Mouse (Mus musculus) intestine, embryonic 15.5 days (tissue): ENCODE data around the gene Scube2. TPM values are rescaled to one million over a fixed set of nuclear protein-coding genes. Genes with fewer than 3 reads are reported as not detected.

Source experiments
- ATAC-seq: fragments of 200-750 bp; cut with Nextera tagmentation; 2 replicates; pipeline ENCODE4 v1.8.0; 2017; ENCODE audit warnings: moderate TSS enrichment, moderate library complexity
- H3K27ac ChIP-seq: fragments of 300-500 bp; sonication (generic); 2 replicates; pipeline ENCODE4 v1.5.1; 2015; ENCODE audit warnings: mild to moderate bottlenecking, inconsistent platforms
- H3K27me3 ChIP-seq: fragments of 300-500 bp; sonication (generic); replicated peaks from 2 replicates; pipeline ENCODE4 v1.6.1; 2015; ENCODE audit warnings: inconsistent platforms
- H3K36me3 ChIP-seq: fragments of 300-500 bp; sonication (generic); 2 replicates; pipeline ENCODE4 v1.6.1; 2015; ENCODE audit warnings: inconsistent platforms
- H3K4me1 ChIP-seq: fragments of 300-500 bp; sonication (generic); replicated peaks from 2 replicates; pipeline ENCODE4 v1.6.1; 2015; ENCODE audit warnings: inconsistent platforms
- H3K4me2 ChIP-seq: fragments of 300-500 bp; sonication (generic); replicated peaks from 2 replicates; pipeline ENCODE4 v1.6.1; 2015; ENCODE audit warnings: mild to moderate bottlenecking, inconsistent platforms
- H3K4me3 ChIP-seq: fragments of 300-500 bp; sonication (generic); replicated peaks from 2 replicates; pipeline ENCODE4 v1.5.1; 2015; ENCODE audit warnings: inconsistent platforms
- H3K9ac ChIP-seq: fragments of 300-500 bp; sonication (generic); 2 replicates; pipeline ENCODE4 v1.6.1; 2015; ENCODE audit warnings: inconsistent platforms
- H3K9me3 ChIP-seq: fragments of 300-500 bp; sonication (generic); 2 replicates; pipeline ENCODE4 v1.6.1; 2016; ENCODE audit warnings: inconsistent platforms
- WGBS: fragments of 180-500 bp; shearing (Covaris S2); methylation state at CpG from one replicate; pipeline ENCODE4 v1.1.7; 2015; 5-methylcytosine and 5-hydroxymethylcytosine counted together
- polyA plus RNA-seq: library from polyadenylated mRNA; unstranded; fragments of >200 nt; fragmentation: Nextera tagmentation; extraction: Ambion mirVana; gene quantifications from 2 replicates; pipeline ENCODE4 v1.2.1, GENCODE M21; 2015

Scube2 gene
- polyA plus RNA-seq, 1 experiment from 2014 or later: 1.7 TPM

- H3K4me2 ChIP-seq: no peak overlapping the region
- peaks cover 12% of the 10 kb centered on the region for H3K4me1 ChIP-seq
- no peak overlapping the region for H3K27ac ChIP-seq
- peaks cover 32% of the 10 kb centered on the region for H3K27me3 ChIP-seq
- no peaks in the 10 kb centered on the region for H3K36me3 ChIP-seq
- ATAC-seq: no peak
- no peak overlapping the region for H3K9ac ChIP-seq
- no peaks in the 10 kb centered on the region for H3K9me3 ChIP-seq
- WGBS: 44% methylated on average over 7 of the region's 7 CpGs
- H3K4me3 ChIP-seq: no peak overlapping the region
These were observed 82.2 kb downstream of the Scube2 start for GRCm38 (mm10) chr7:109783281-109783680.

DNA sequence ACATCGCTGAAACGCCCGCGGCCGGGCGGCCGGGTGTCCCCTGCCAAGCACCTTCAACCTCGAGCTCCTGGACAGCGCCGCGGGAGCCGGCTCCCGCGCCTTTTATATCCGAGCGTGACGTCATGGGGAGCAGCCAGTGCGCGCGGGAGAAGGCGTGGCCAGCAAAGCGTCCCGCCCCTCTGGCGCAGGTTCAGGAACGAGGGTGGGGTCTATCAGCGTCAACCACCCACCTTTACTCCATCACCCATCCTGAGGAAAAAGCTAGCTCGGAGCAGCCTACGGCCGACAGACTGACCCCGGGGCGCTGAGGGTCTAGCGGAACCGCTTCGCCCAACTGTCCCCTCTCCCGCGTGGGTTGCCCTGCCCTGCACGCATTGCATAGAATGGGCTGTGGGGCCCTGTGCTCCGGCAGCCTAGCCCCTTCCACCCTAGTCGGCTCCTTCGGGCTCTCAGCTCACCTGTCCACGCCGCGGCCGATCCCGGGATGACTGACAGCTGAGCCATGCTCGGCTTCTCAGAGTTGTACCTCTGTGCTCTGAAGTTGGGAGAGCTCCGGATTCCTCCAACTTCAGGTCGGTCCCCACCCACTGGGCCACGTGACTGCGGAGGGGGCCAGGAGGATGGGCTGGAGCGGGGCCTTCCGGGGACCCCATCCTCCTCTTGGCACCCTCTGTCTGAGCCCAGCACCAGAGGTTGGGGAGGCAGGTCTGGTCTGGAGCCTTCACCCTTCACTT lies 83.8 kb downstream of the Scube2 start, which contains the start of gene Nrip3:
Nrip3 (minus strand) TSS at position 556 of the 734 bp plus-strand sequence.
- Histone ChIP-seq H3K27me3 (peaks cover 32% of the 10 kb centered on the region), H3K4me1 (peaks cover 12% of the 10 kb centered on the region), H3K4me2 (peak within 1 kb of the TSS; percentile 98), H3K9ac (peak within 1 kb of the TSS; percentile 24), H3K27ac (no peak within 1 kb of the TSS), H3K4me3 (peak within 1 kb of the TSS; percentile 47), H3K9me3 (no peaks in the 10 kb centered on the region), H3K36me3 (no peaks in the 10 kb centered on the region)
- ATAC-seq: peak; percentile 95
- 3% methylated on average over 52 of the region's 52 CpGs for WGBS

GRCm38 (mm10) chr7:109781087-109781469 lies 84.4 kb downstream of the Scube2 start:
- ATAC-seq: peak; percentile 72
- Histone ChIP-seq H3K27ac (no peak overlapping the region), H3K4me2 (peak overlapping the region; percentile 98), H3K36me3 (no peaks in the 10 kb centered on the region), H3K27me3 (peaks cover 32% of the 10 kb centered on the region), H3K4me1 (peaks cover 12% of the 10 kb centered on the region), H3K9me3 (no peaks in the 10 kb centered on the region), H3K9ac (peak overlapping the region; percentile 24), H3K4me3 (peak overlapping the region; percentile 47)
- WGBS: under 1% methylated on average over 24 of the region's 24 CpGs

- Histone ChIP-seq H3K9me3 (no peaks in the 10 kb centered on the region), H3K4me3 (no peak overlapping the region), H3K27ac (no peak overlapping the region), H3K4me2 (no peak overlapping the region), H3K27me3 (no peaks in the 10 kb centered on the region), H3K4me1 (no peaks in the 10 kb centered on the region), H3K36me3 (no peaks in the 10 kb centered on the region), H3K9ac (no peak overlapping the region)
- no peak for ATAC-seq
These were observed 93.2 kb downstream of the Scube2 start for GRCm38 (mm10) chr7:109772251-109772650.

- Histone ChIP-seq H3K4me1 (no peaks in the 10 kb centered on the region), H3K27me3 (no peaks in the 10 kb centered on the region), H3K27ac (no peak overlapping the region), H3K36me3 (no peaks in the 10 kb centered on the region), H3K4me3 (no peak overlapping the region), H3K9me3 (no peaks in the 10 kb centered on the region), H3K9ac (no peak overlapping the region), H3K4me2 (no peak overlapping the region)
- WGBS: 55% methylated on average over 2 of the region's 2 CpGs
- ATAC-seq: no peak
These were observed 96.6 kb downstream of the Scube2 start for GRCm38 (mm10) chr7:109768699-109769383.

DNA sequence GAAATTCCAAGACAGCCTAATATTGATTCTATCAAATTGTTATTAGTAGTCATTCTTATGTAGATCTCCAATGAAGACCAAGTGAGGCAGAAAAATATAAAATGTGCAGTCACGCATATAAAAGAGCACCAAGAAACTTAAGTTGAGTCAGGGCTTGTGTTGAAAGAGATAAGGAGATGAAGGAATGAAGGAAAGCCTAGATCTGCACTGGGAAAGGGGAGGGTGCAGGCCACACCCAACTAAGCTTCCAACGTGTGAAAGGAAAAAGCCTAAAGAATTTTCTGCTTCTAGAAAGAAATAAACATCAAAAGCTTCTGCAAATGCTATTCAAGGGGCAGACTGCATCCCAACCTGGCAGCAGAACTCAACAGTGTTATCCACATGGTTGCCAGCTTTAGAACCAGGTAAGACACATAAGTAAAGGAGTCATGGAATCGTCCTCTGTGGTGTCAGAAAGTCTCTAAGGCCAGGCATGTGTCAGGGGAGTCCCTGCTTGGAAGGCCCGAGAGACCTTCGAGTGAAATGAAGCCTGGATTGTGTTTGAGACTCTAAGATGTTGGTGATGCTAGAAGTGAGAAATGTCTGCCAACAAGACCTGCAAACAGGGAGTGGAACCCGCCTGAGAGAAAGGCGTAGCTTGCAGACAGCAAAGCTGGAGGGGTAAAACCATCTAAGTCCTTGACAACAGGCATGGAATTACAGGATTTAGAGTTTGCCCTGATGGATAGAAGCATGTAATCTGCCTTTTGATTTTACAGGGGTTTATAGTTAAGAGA lies 97.7 kb downstream of the Scube2 start:
- 83% methylated on average over 7 of the region's 7 CpGs for WGBS
- Histone ChIP-seq H3K9me3 (no peaks in the 10 kb centered on the region), H3K27me3 (no peaks in the 10 kb centered on the region), H3K4me2 (no peak overlapping the region), H3K4me1 (no peaks in the 10 kb centered on the region), H3K27ac (no peak overlapping the region), H3K4me3 (no peak overlapping the region), H3K36me3 (no peaks in the 10 kb centered on the region), H3K9ac (no peak overlapping the region)
- ATAC-seq: no peak

DNA sequence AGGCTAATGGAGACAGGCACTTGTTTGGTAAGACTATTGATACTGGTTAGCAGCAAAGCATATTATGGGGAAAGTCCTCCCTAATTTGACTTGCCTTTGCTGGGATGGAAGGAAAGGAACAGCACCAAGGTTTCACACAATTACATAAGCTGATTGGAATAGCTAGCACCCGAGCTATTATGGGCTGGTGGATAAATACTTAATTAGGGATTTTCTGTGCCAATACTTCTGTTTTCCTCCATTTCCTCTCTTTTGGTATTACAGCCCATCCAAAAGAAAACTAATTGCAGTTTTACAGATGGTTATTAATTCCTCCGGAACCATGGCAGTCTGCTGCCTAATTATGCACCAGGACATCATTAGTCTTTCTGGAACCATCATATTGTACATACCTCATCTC lies 101.5 kb downstream of the Scube2 start:
- Histone ChIP-seq H3K9me3 (no peaks in the 10 kb centered on the region), H3K36me3 (no peaks in the 10 kb centered on the region), H3K27ac (no peak overlapping the region), H3K4me1 (no peaks in the 10 kb centered on the region), H3K27me3 (no peaks in the 10 kb centered on the region), H3K4me3 (no peak overlapping the region), H3K9ac (no peak overlapping the region), H3K4me2 (no peak overlapping the region)
- WGBS: 71% methylated on average over 2 of the region's 2 CpGs
- no peak for ATAC-seq

DNA sequence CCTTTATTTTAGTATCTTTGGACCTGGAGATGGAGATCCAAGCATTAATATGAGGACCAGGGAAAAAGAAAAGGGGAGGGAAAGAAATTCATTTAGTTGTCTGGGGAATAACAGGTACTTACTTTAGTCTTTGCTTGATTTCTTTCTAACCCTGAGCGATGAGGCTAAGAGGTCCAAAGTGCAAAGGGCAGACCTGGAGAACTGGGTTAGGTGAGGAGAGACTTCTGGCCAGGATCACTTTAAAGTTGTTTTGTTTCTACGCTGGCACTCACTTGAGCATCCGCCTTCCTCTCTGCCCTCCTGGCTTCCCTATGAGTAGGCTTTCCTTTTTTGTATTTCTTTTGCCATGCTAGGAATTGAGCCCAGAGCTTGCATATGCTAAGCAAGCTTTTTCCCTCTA lies 109.2 kb downstream of the Scube2 start:
- 87% methylated on average over 3 of the region's 3 CpGs for WGBS
- H3K27me3 ChIP-seq: no peaks in the 10 kb centered on the region
- no peak overlapping the region for H3K27ac ChIP-seq
- no peak overlapping the region for H3K4me2 ChIP-seq
- H3K9ac ChIP-seq: no peak overlapping the region
- no peaks in the 10 kb centered on the region for H3K9me3 ChIP-seq
- no peaks in the 10 kb centered on the region for H3K36me3 ChIP-seq
- H3K4me3 ChIP-seq: no peak overlapping the region
- H3K4me1 ChIP-seq: 0 out of 2 replicates have a peak, but pooled peaks cover 9% of the 10 kb centered on the region
- ATAC-seq: no peak

DNA sequence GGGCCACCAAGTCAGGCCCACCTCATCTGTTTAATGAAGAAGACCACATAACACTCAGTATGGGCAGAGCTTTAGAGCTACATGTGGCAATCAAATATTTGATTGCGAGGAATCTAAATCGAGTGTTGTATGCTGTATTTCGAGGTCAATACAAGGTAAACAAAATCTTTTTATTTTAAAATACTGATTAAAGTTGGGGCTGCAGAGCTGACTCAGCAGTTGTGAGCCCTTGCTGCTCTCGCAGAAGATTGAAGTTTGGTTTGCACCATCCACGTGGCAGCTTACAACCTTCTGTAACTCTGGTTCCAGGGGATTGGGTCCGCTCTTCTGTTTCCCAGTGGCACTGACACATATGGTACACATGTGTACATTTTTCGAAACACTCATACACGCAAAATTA lies 111.4 kb downstream of the Scube2 start:
- Histone ChIP-seq H3K4me2 (no peak overlapping the region), H3K9ac (no peak overlapping the region), H3K4me3 (no peak overlapping the region), H3K36me3 (no peaks in the 10 kb centered on the region), H3K27ac (no peak overlapping the region), H3K4me1 (0 out of 2 replicates have a peak, but pooled peaks cover 10% of the 10 kb centered on the region), H3K9me3 (no peaks in the 10 kb centered on the region), H3K27me3 (no peaks in the 10 kb centered on the region)
- ATAC-seq: no peak
- 91% methylated on average over 8 of the region's 8 CpGs for WGBS

DNA sequence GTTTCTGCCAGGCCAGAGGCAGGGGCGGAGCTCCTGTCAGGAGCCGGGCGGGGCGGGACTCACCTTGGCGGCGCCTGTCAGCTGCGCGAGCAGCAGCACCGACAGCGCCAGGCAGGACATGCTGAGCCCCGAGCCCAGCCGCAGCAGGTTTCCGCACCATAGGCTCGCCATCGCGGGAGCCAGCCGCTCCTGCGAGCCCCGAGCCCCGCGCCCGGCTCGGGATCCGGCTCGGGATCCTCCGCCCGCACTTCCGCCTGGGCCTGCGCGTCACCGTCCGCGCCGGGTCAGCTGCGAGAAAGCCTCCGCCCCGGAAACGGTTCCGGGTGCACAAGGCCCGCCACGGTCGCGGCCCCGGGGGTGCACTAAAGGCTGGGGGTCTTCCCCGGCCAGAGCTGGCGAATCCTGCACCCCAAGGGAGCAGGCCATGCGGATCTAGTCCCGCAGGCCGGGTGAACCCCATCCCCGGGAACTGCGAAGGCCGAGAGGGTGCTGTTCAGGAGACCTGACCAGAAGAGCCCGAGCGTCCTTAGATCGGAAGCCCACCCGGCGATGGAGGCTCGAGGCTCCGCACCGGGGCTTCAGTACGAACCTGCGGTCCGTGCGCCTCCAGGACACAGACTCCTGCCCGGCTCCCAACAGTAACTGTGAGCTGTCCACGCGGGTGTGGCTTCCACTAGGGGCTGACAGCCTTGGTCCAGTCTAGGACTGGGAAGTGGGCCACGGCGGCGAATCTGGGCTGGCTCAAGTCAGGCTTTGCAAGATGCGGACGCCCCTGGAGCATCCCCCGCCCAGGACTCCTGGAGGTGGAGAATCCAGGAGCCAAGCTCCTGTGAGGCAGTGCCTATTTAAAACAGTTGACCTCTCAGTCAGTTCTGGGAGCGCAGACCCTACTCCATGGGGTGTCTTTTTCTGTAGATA lies 113.2 kb downstream of the Scube2 start, which contains the start of gene Tmem9b:
Tmem9b (minus strand) TSS at position 868 of the 918 bp plus-strand sequence.
- under 1% methylated on average over 74 of the region's 74 CpGs for WGBS
- no peaks in the 10 kb centered on the region for H3K27me3 ChIP-seq
- no peaks in the 10 kb centered on the region for H3K9me3 ChIP-seq
- ATAC-seq: peak; percentile 95
- H3K4me1 ChIP-seq: 0 out of 2 replicates have a peak, but pooled peaks cover 10% of the 10 kb centered on the region
- peak within 1 kb of the TSS; percentile 78 for H3K4me2 ChIP-seq
- peak within 1 kb of the TSS; percentile 88 for H3K27ac ChIP-seq
- H3K4me3 ChIP-seq: peak within 1 kb of the TSS; percentile 92
- no peaks in the 10 kb centered on the region for H3K36me3 ChIP-seq
- peak within 1 kb of the TSS; percentile 96 for H3K9ac ChIP-seq

DNA sequence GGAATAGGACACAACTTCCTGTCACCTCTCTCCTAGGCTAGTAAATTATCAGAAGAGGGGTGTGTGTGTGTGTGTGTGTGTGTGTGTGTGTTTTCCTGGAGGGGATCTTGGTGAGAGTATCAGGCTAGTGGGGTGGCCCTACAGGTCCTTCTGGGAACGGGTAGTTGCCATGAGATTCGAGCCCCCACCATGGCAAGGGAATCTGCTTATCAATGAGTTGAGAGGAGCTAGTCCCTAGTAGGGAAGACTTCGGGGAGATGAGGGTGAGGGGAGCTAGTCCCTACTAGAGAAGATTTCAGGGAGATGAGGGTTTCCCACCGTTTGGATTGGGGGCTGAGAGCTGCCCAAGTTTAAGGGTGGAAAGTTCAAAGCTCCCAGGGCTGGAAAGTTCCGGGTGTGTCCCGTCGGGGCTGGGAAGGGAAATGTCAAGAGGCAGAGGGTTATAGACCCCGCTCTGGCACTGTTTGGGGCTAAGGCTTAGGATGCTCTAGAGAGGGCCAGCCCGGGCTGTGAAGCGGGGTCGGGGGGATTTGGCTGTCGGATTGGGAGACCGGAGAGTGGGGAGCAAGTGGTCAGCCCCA lies 114.0 kb downstream of the Scube2 start:
- H3K9me3 ChIP-seq: no peaks in the 10 kb centered on the region
- no peaks in the 10 kb centered on the region for H3K27me3 ChIP-seq
- WGBS: 4% methylated on average over 13 of the region's 13 CpGs
- H3K4me3 ChIP-seq: peak overlapping the region; percentile 92
- ATAC-seq: no peak
- peak overlapping the region; percentile 78 for H3K4me2 ChIP-seq
- H3K4me1 ChIP-seq: 0 out of 2 replicates have a peak, but pooled peaks cover 10% of the 10 kb centered on the region
- peak overlapping the region; percentile 96 for H3K9ac ChIP-seq
- peak overlapping the region; percentile 88 for H3K27ac ChIP-seq
- no peaks in the 10 kb centered on the region for H3K36me3 ChIP-seq
